Mouse (Mus musculus) myocyte (in vitro differentiated cells): ENCODE measurements around the gene Ydjc. TPM values are rescaled to one million over a fixed set of nuclear protein-coding genes. Genes with fewer than 3 reads are reported as not detected.

ENCODE experiments used
- H3K27me3 ChIP-seq: one replicate; pipeline ENCODE4 v1.6.1; 2011; ENCODE audit not compliant: control insufficient read depth, insufficient read depth, insufficient read length
- H3K36me3 ChIP-seq: one replicate; pipeline ENCODE4 v1.6.1; 2011; ENCODE audit not compliant: control insufficient read depth, insufficient read depth
- H3K4me2 ChIP-seq: one replicate; pipeline ENCODE4 v1.6.1; 2011; ENCODE audit warnings: low read depth, control low read depth
- H3K4me3 ChIP-seq: one replicate; pipeline ENCODE4 v1.5.1; 2011; ENCODE audit warnings: mild to moderate bottlenecking, control low read depth, moderate library complexity
- H3K79me2 ChIP-seq: one replicate; pipeline ENCODE4 v1.6.1; 2011; ENCODE audit not compliant: control insufficient read depth, insufficient read depth
- H3ac ChIP-seq: one replicate; pipeline ENCODE4 v1.6.1; 2011; ENCODE audit not compliant: control insufficient read depth, insufficient read length
- CEBPB ChIP-seq: IDR thresholded peaks from 2 replicates; pipeline ENCODE4 v1.6.1; 2011; ENCODE audit warnings: mild to moderate bottlenecking, moderate library complexity; ENCODE audit not compliant: poor library complexity, insufficient read depth, severe bottlenecking
- E2F4 ChIP-seq: IDR thresholded peaks from one replicate; pipeline ENCODE4 v1.6.1; 2011; ENCODE audit warnings: mild to moderate bottlenecking, control low read depth, moderate library complexity; ENCODE audit not compliant: insufficient read depth
- MAX ChIP-seq: IDR thresholded peaks from one replicate; pipeline ENCODE4 v1.6.1; 2011; ENCODE audit warnings: low read depth, mild to moderate bottlenecking, control low read depth
- MYOD1 ChIP-seq, 3 experiments: IDR thresholded peaks; one replicate each; pipeline ENCODE4 v1.6.1; 2011; ENCODE audit warnings: control low read depth in 2 of 3, low read depth in 2 of 3, mild to moderate bottlenecking in 2 of 3, moderate library complexity in 1 of 3; ENCODE audit not compliant: insufficient read length in 2 of 3, control insufficient read depth in 1 of 3
- MYOG ChIP-seq, 3 experiments: IDR thresholded peaks; one replicate each; pipeline ENCODE4 v1.6.1; 2011; ENCODE audit warnings: control low read depth in 2 of 3, low read depth in 2 of 3, mild to moderate bottlenecking in 2 of 3; ENCODE audit not compliant: insufficient read length in 2 of 3, control insufficient read depth in 1 of 3, insufficient read depth in 1 of 3
- POLR2A ChIP-seq: IDR thresholded peaks from one replicate; pipeline ENCODE4 v1.6.1; 2011; ENCODE audit warnings: low read depth, mild to moderate bottlenecking, control low read depth, moderate library complexity; ENCODE audit not compliant: insufficient read length
- POLR2AphosphoS2 ChIP-seq: IDR thresholded peaks from one replicate; pipeline ENCODE4 v1.6.1; 2011; ENCODE audit warnings: low read depth, control low read depth; ENCODE audit not compliant: insufficient read length
- REST ChIP-seq: IDR thresholded peaks from one replicate; pipeline ENCODE4 v1.6.1; 2011; ENCODE audit warnings: mild to moderate bottlenecking, control low read depth, moderate library complexity; ENCODE audit not compliant: insufficient read depth, insufficient read length
- SRF ChIP-seq: IDR thresholded peaks from one replicate; pipeline ENCODE4 v1.6.1; 2011; ENCODE audit warnings: low read depth; ENCODE audit not compliant: control insufficient read depth, insufficient read length
- TCF12 ChIP-seq: IDR thresholded peaks from one replicate; pipeline ENCODE4 v1.6.1; 2011; ENCODE audit warnings: mild to moderate bottlenecking, control low read depth; ENCODE audit not compliant: poor library complexity, insufficient read depth, severe bottlenecking
- TCF3 ChIP-seq: IDR thresholded peaks from one replicate; pipeline ENCODE4 v1.6.1; 2011; ENCODE audit warnings: low read depth, control low read depth; ENCODE audit not compliant: insufficient read length
- USF1 ChIP-seq: IDR thresholded peaks from one replicate; pipeline ENCODE4 v1.6.1; 2011; ENCODE audit warnings: low read depth, mild to moderate bottlenecking, control low read depth, moderate library complexity
- polyA plus RNA-seq: library from polyadenylated mRNA; unstranded; fragments of >200 nt; fragmentation: generic; extraction: Trizol; gene quantifications from one replicate; pipeline ENCODE4 v1.2.1, GENCODE M21; 2012; ENCODE audit warnings: missing spikeins

Ydjc gene
- polyA plus RNA-seq, 1 experiment: 8.2 TPM

- peak within 1 kb of the TSS; percentile 5 for H3ac ChIP-seq
- peak; percentile 60 for TF ChIP-seq POLR2AphosphoS2
- TF ChIP-seq SRF: no peak
- TF ChIP-seq POLR2A: peak; percentile 53
- no peak for TF ChIP-seq REST
- peak in 1 of 3 experiments; percentile 14 for TF ChIP-seq MYOG (IDR thresholded peaks at IDR 0.05; ENCODE audit: control insufficient read depth in 1 of 3, insufficient read depth in 1 of 3, insufficient read length in 2 of 3, low read depth in 2 of 3)
- H3K36me3 ChIP-seq: peaks cover 4% of the 10 kb centered on the region
- H3K27me3 ChIP-seq: no peaks in the 10 kb centered on the region
- H3K4me2 ChIP-seq: peak within 1 kb of the TSS; percentile 92
- H3K4me3 ChIP-seq: peak within 1 kb of the TSS; percentile 30
- no peaks in the 10 kb centered on the region for H3K79me2 ChIP-seq
Observed at GRCm38 (mm10) chr16:17146772-17147235, 2.4 kb downstream of the Ydjc start, which contains the start of gene Ccdc116. TSS of gene Ccdc116 (minus strand) at chr16:17147229.

DNA sequence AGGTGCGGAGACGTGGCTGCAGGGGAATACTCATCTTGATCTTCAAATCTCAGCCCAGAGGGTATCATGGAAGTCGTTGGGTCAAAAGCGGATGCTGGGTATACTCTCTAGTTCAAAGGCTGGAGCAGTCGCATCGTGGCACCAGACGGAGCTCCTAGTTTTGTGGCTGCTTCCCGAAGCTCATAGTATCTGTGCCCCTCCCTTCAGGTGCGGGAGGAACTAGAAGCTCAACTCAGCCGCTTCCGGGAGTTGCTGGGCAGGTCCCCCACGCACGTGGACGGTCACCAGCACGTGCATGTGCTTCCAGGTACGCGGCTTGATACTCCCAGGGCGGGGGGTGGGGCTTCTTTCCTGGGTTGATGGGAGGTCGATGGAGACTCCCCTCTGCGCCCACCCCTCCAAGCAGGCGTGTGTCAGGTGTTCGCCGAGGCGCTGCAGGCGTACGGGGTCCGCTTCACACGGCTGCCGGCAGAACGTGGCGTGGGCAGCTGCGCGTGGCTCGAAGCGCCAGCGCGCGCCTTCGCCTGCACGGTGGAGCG is 3.0 kb downstream of the Ydjc start:
- Histone ChIP-seq H3ac (no peak overlapping the region), H3K27me3 (no peaks in the 10 kb centered on the region), H3K4me2 (peak overlapping the region; percentile 92), H3K36me3 (peaks cover 7% of the 10 kb centered on the region), H3K4me3 (peak overlapping the region; percentile 30), H3K79me2 (no peaks in the 10 kb centered on the region)
- TF ChIP-seq TCF3 (no peak), MYOD1 (IDR thresholded peaks at IDR 0.05; ENCODE audit: control insufficient read depth in 1 of 3, insufficient read length in 2 of 3, low read depth in 2 of 3) (no peak), E2F4 (no peak), MYOG (IDR thresholded peaks at IDR 0.05; ENCODE audit: control insufficient read depth in 1 of 3, insufficient read depth in 1 of 3, insufficient read length in 2 of 3, low read depth in 2 of 3) (no peak), POLR2AphosphoS2 (peak; percentile 27), MAX (no peak), TCF12 (no peak), SRF (no peak)

- H3K27me3 ChIP-seq: no peaks in the 10 kb centered on the region
- no peaks in the 10 kb centered on the region for H3K79me2 ChIP-seq
- TF ChIP-seq TCF12 (no peak), USF1 (no peak), MAX (no peak), POLR2A (no peak), POLR2AphosphoS2 (no peak), CEBPB (no peak), SRF (no peak), REST (no peak), MYOD1 (IDR thresholded peaks at IDR 0.05; ENCODE audit: control insufficient read depth in 1 of 3, insufficient read length in 2 of 3, low read depth in 2 of 3) (no peak), E2F4 (no peak), MYOG (IDR thresholded peaks at IDR 0.05; ENCODE audit: control insufficient read depth in 1 of 3, insufficient read depth in 1 of 3, insufficient read length in 2 of 3, low read depth in 2 of 3) (no peak), TCF3 (no peak)
- H3K36me3 ChIP-seq: peaks cover 13% of the 10 kb centered on the region
- no peak overlapping the region for H3ac ChIP-seq
- H3K4me2 ChIP-seq: no peak overlapping the region
- peak overlapping the region; percentile 30 for H3K4me3 ChIP-seq
Observed at GRCm38 (mm10) chr16:17148084-17148483, 3.7 kb downstream of the Ydjc start.

DNA sequence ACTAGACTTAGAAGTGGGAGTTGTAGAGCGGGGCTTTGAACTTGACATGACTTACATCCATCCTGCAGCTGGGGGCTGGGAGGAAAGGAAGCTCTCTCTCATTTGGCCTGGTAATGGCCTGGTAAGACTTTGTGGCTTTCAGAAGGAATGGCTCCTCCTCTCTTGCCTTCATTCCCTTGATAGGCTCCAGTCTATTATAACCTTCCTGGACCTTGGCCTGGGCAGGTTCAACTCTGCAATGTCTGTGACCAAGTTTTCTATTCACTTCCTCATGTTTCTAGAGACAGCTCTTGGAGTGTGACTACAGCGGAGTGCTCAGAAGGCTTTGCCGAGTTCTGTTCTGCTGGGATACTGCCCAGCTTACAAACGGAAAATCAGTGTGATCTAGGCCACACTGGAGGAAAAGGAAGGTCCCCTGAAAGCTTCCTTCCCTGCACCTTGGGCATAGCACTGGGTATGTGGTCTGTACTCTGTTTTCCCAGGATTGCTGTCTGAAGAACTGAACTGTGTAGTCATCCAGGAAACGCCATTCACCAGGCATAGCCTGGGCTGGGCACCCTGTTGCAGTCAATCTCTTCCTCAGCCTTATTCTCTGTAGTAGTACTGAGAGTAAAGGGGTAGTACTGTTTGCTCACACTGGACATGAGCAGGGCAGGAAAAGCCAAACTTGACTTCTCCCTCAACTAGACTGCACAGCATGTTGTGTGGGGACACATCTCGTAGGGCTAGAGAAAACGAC is 6.3 kb downstream of the Ydjc start:
- Histone ChIP-seq H3K27me3 (no peaks in the 10 kb centered on the region), H3K36me3 (peaks cover 13% of the 10 kb centered on the region), H3K4me3 (no peak overlapping the region), H3ac (no peak overlapping the region), H3K4me2 (no peak overlapping the region), H3K79me2 (no peaks in the 10 kb centered on the region)
- TF ChIP-seq POLR2AphosphoS2 (no peak), MYOD1 (IDR thresholded peaks at IDR 0.05; ENCODE audit: control insufficient read depth in 1 of 3, insufficient read length in 2 of 3, low read depth in 2 of 3) (no peak), MYOG (IDR thresholded peaks at IDR 0.05; ENCODE audit: control insufficient read depth in 1 of 3, insufficient read depth in 1 of 3, insufficient read length in 2 of 3, low read depth in 2 of 3) (no peak), TCF12 (no peak), REST (no peak), USF1 (no peak), E2F4 (no peak), POLR2A (no peak), TCF3 (no peak), MAX (no peak), SRF (no peak), CEBPB (no peak)
